Mouse (Mus musculus): ENCODE measurements around the gene Hist1h2bh.
A peak's percentile ranks its signal among the peaks of the same experiment; 100 is the strongest.

Hist1h2bh gene

GRCm38 (mm10) chr13:23497656-23498321, 45.4 kb downstream of the Hist1h2bh start:
- no peak for DNase-seq (ENCODE audit: low read depth, low spot score)
- no peaks in the 10 kb centered on the region for H3K27me3 ChIP-seq (ENCODE audit: control insufficient read depth, insufficient read depth, low read length, poor library complexity, severe bottlenecking)
- no peaks in the 10 kb centered on the region for H3K36me3 ChIP-seq (ENCODE audit: control insufficient read depth, insufficient read depth, low read length, poor library complexity, severe bottlenecking)

- no peaks in the 10 kb centered on the region for H3K27me3 ChIP-seq (ENCODE audit: control insufficient read depth, insufficient read depth, low read length, poor library complexity, severe bottlenecking)
- no peak for DNase-seq (ENCODE audit: low read depth, low spot score)
- H3K36me3 ChIP-seq (ENCODE audit: control insufficient read depth, insufficient read depth, low read length, poor library complexity, severe bottlenecking): no peaks in the 10 kb centered on the region
Measured at GRCm38 (mm10) chr13:23495526-23495925, 47.7 kb downstream of the Hist1h2bh start.

GRCm38 (mm10) chr13:23491990-23492389, 51.2 kb downstream of the Hist1h2bh start:
- DNase-seq (ENCODE audit: low read depth, low spot score): peak; percentile 27
- H3K27me3 ChIP-seq (ENCODE audit: control insufficient read depth, insufficient read depth, low read length, poor library complexity, severe bottlenecking): no peaks in the 10 kb centered on the region
- H3K36me3 ChIP-seq (ENCODE audit: control insufficient read depth, insufficient read depth, low read length, poor library complexity, severe bottlenecking): no peaks in the 10 kb centered on the region

Measured in splenic B cell, adult 2 months (primary cell).